Mouse (Mus musculus): ENCODE data around the gene Usp48.

- no peak for TF ChIP-seq CTCF (IDR thresholded peaks at IDR 0.05; ENCODE audit: low read depth, low read length)
- no peak for TF ChIP-seq GATA1 (IDR thresholded peaks at IDR 0.05; ENCODE audit: borderline replicate concordance, low read length)
- TF ChIP-seq TAL1 (conservative IDR thresholded peaks at IDR 0.05; ENCODE audit: low read depth, low read length) = no peak
These were observed 54.7 kb downstream of the Usp48 start for GRCm38 (mm10) chr4:137648230-137648629.

All from G1E (cell line).